Mouse (Mus musculus) limb, embryonic 10.5 days (tissue): ENCODE measurements around the gene Srp9. TPM values are rescaled to one million over a fixed set of nuclear protein-coding genes. Genes with fewer than 3 reads are reported as not detected.

ENCODE experiments used
- DNase-seq: peaks from one replicate; pipeline ENCODE4 v3.0.0-alpha.2; 2017; ENCODE audit warnings: low spot score
- H3K27ac ChIP-seq: fragments of 300-500 bp; sonication (generic); 2 replicates; pipeline ENCODE4 v1.5.1; 2016; ENCODE audit warnings: mild to moderate bottlenecking
- H3K27me3 ChIP-seq: fragments of 300-500 bp; sonication (generic); 2 replicates; pipeline ENCODE4 v1.6.1; 2016; ENCODE audit warnings: low read depth, mild to moderate bottlenecking; ENCODE audit not compliant: poor library complexity, severe bottlenecking
- H3K36me3 ChIP-seq: fragments of 300-500 bp; sonication (generic); 2 replicates; pipeline ENCODE4 v1.6.1; 2016; ENCODE audit warnings: mild to moderate bottlenecking, moderate library complexity
- H3K4me1 ChIP-seq: fragments of 300-500 bp; sonication (generic); 2 replicates; pipeline ENCODE4 v1.6.1; 2016
- H3K4me3 ChIP-seq: fragments of 300-500 bp; sonication (generic); 2 replicates; pipeline ENCODE4 v1.5.1; 2016; ENCODE audit warnings: mild to moderate bottlenecking, moderate library complexity
- H3K9me3 ChIP-seq: fragments of 300-500 bp; sonication (generic); replicated peaks from 2 replicates; pipeline ENCODE4 v1.6.1; 2016; ENCODE audit warnings: mild to moderate bottlenecking
- WGBS: fragments of 180-500 bp; shearing (Covaris S2); methylation state at CpG from one replicate; pipeline ENCODE4 v1.1.7; 2016; 5-methylcytosine and 5-hydroxymethylcytosine counted together
- polyA plus RNA-seq: library from polyadenylated mRNA; unstranded; fragments of >200 nt; fragmentation: Nextera tagmentation; extraction: Ambion mirVana; gene quantifications from 2 replicates; pipeline ENCODE4 v1.2.1, GENCODE M21; 2016

Srp9 gene
- polyA plus RNA-seq, 1 experiment from 2014 or later, result 168 TPM

DNA sequence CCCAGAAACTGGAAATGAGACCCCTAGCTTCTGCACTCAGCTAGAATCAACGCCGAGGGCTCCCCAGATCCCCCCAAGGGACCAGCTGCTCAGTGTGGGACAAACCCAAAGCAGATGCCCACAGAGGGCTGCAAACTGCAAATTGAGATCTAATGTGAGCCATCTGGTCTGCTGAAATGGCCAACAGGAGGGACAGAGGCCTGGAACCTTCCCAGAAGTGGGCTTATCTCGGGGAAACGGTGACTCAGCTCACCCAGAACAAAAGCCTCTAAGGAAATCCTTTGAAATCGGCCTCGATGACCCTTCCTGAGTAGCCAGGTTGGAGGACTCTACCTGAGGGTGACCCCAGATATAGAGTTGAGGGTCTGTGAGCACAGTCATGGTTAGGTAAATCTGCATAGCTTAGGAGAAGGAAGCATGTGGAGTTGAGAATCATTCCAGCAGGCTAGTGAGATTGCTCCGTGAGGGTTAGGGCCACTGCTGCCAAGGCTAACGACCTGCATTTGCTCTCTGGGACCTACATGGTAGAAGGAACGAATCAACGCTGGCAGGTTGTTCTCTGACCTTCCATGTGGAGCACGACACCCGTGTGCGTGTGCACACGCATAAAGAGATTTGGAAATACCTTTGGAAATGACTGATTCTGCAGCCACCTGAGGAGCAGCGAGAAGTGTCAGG is 13.7 kb upstream of the Srp9 start:
- H3K4me1 ChIP-seq, result peaks cover 58% of the 10 kb centered on the region
- 59% methylated on average over 15 of the region's 15 CpGs for WGBS

DNA sequence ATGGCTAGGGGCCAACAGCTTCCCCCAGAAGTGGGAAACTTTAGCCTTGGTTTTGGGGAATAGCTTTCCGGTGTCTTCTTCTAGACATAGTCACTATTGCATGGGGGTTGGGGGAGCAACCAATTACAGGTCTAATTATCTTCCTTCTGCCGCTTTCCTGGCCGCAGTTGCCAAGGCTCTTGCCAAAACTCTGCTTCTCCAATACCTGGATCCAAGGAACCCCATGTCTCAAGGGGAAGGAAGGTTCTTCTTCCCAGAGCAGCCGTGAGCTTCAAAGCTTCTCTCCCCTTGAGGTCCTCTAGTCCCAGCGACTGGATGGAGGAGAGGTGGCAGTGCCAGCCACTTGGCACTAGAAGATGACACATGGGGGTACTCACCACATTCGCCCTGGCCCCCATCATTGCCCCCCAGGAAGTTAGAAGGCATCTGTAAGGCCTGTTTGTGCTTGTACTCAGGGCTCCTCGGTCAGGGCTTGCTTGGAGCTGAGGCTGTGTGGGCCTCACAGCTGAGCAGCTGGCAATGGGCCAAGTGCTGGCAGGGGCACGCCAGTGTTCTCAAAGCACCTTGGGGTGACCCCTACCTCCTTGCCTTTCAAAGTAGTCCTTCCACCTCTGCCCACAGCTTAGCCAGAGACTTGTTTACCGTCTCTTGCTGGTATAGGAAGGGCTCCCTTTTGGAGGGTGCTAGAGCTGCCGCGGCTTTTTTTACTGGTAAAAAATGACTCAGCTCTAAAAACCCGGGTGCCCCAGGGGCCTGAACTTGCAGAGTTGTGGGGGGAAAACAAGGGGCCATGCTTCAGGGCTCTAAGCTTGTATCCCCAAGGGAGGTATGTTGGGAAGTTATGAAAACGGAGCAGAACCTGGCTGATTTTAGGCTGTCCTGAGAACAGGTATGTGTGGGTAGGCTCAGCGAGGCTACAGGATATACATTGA is 12.9 kb upstream of the Srp9 start:
- 91% methylated on average over 14 of the region's 14 CpGs for WGBS
- no peak overlapping the region for H3K4me3 ChIP-seq
- DNase-seq, result no peak
- H3K9me3 ChIP-seq, result no peaks in the 10 kb centered on the region
- peaks cover 58% of the 10 kb centered on the region for H3K4me1 ChIP-seq
- peak overlapping the region; percentile 66; the same call in 1 of the 2 replicates for H3K27ac ChIP-seq
- H3K27me3 ChIP-seq, result 0 out of 2 replicates have a peak, but pooled peaks cover 11% of the 10 kb centered on the region
- no peaks in the 10 kb centered on the region for H3K36me3 ChIP-seq

More for the DNA sequence above, 13.7 kb upstream of the Srp9 start:
- 0 out of 2 replicates have a peak, but pooled peaks cover 11% of the 10 kb centered on the region for H3K27me3 ChIP-seq
- H3K9me3 ChIP-seq, result no peaks in the 10 kb centered on the region
- no peak for DNase-seq
- no peak overlapping the region for H3K4me3 ChIP-seq
- H3K36me3 ChIP-seq, result no peaks in the 10 kb centered on the region
- H3K27ac ChIP-seq, result peak overlapping the region; percentile 66

DNA sequence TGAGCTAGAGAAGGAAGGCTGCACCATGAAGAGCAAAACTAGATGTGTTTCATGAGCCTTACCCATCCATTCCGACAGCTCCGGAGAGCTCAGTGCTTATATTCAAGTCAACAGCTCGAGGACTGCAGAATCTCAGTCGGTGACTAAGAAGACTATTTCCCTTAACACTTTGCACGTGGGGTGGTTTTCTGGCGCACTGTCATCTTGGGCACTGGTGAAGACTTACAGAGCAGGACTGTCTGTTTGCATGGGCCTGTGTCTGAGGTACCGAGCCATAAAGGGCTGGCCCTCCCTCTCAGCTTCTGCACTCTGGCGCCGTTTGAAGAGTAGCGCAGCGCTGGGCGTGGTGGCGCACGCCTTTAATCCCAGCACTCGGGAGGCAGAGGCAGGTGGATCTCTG is 12.2 kb upstream of the Srp9 start:
- Histone ChIP-seq H3K4me1 (peaks cover 58% of the 10 kb centered on the region), H3K36me3 (no peaks in the 10 kb centered on the region), H3K4me3 (no peak overlapping the region), H3K27ac (no peak overlapping the region), H3K9me3 (no peaks in the 10 kb centered on the region), H3K27me3 (0 out of 2 replicates have a peak, but pooled peaks cover 11% of the 10 kb centered on the region)
- DNase-seq, result no peak
- WGBS, result 93% methylated on average over 15 of the region's 15 CpGs

DNA sequence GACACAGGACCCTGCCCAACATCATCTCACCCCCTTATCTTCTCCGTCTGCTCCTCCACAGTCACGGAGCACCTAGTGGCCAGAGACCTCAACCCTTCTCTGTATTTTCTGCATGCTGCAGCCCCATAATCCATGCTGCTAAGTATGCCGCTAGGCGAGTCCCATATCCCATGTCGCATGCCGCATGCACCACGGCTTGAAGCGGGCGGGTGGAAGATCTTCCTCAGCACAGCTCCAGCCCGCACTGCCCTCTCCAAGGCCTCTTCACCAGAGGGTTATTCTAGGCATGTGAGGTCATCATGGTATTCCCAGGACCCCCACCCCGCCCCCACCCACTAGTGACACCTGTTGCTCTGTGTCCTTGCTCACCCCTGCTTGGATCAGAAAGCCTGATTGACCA is 11.4 kb upstream of the Srp9 start:
- peaks cover 55% of the 10 kb centered on the region for H3K4me1 ChIP-seq

DNA sequence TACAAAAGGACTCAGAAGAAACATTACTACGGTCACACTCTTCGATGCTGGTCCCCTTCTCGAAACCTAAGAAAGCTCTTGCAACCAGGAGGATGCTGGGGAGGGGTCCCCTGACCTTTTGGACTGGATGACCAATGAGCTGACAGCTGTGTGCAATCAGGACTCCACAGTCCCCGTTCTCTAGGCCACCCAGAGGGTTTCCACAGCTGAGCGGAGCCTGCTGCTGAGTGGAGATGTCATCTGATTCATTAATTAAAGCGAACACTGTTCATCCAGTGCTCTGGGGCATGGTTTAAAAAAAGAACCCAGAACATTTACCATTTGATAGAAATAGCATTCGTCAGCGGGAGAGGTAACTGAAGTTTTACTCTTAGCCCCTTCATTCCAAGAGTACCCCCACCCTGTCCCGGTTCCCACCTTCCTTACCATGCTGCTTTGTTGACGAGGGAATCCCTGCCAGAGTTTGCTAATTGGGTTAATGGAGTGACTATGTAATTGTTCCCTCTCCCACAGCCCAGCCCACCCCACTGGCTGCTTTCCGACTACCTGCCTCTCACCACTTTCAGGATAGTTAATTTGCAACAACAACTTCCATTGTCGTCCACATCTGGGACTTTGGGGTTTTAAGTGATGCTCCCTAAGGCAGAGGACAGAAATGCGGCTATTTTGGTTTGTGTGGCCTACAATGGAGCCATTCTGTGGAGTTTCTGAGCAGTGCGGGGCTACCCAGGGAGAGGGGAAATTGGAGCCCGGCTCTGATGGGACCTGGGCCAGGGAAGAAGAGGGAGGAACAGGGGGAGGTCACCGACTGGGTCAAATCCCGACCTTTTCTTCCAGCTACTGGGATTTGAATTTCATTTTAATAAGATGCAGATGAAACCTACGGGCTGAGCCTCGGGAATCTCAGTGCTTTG is 10.7 kb upstream of the Srp9 start:
- H3K9me3 ChIP-seq, result no peaks in the 10 kb centered on the region
- no peak overlapping the region for H3K4me3 ChIP-seq
- H3K27me3 ChIP-seq, result 0 out of 2 replicates have a peak, but pooled peaks cover 11% of the 10 kb centered on the region
- peaks cover 47% of the 10 kb centered on the region for H3K4me1 ChIP-seq
- peak overlapping the region; percentile 48; the same call in 1 of the 2 replicates for H3K27ac ChIP-seq
- WGBS, result 32% methylated on average over 19 of the region's 19 CpGs
- no peaks in the 10 kb centered on the region for H3K36me3 ChIP-seq
- DNase-seq, result peak; percentile 46

More for the DNA sequence above, 11.4 kb upstream of the Srp9 start:
- DNase-seq, result no peak
- no peaks in the 10 kb centered on the region for H3K9me3 ChIP-seq
- WGBS, result 90% methylated on average over 11 of the region's 11 CpGs
- no peaks in the 10 kb centered on the region for H3K36me3 ChIP-seq
- no peak overlapping the region for H3K4me3 ChIP-seq
- H3K27ac ChIP-seq, result no peak overlapping the region
- H3K27me3 ChIP-seq, result 0 out of 2 replicates have a peak, but pooled peaks cover 11% of the 10 kb centered on the region

DNA sequence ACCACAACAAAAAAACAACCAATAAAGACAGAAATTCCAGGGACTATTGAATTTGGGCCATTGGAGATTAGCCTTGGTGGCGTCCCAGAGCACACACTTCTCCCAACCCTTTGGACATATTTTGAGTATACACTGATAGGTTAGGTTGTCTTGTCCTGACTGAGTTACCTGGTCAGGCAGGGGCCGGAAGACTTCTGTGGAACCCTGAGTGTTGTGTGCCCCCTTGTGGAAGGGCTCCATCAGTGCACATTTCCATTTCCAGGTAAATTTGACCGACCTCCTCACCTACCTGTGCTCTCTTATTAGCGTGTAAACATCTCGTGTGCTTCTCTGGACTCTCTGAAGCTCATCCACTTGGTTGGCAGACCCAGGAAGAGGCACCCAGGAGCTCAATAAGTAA is 9.3 kb upstream of the Srp9 start:
- peaks cover 45% of the 10 kb centered on the region for H3K4me1 ChIP-seq
- no peak overlapping the region for H3K4me3 ChIP-seq
- 25% methylated on average over 5 of the region's 5 CpGs for WGBS
- H3K27ac ChIP-seq, result no peak overlapping the region
- H3K27me3 ChIP-seq, result 0 out of 2 replicates have a peak, but pooled peaks cover 11% of the 10 kb centered on the region
- no peaks in the 10 kb centered on the region for H3K9me3 ChIP-seq
- H3K36me3 ChIP-seq, result no peaks in the 10 kb centered on the region
- peak; percentile 63 for DNase-seq

DNA sequence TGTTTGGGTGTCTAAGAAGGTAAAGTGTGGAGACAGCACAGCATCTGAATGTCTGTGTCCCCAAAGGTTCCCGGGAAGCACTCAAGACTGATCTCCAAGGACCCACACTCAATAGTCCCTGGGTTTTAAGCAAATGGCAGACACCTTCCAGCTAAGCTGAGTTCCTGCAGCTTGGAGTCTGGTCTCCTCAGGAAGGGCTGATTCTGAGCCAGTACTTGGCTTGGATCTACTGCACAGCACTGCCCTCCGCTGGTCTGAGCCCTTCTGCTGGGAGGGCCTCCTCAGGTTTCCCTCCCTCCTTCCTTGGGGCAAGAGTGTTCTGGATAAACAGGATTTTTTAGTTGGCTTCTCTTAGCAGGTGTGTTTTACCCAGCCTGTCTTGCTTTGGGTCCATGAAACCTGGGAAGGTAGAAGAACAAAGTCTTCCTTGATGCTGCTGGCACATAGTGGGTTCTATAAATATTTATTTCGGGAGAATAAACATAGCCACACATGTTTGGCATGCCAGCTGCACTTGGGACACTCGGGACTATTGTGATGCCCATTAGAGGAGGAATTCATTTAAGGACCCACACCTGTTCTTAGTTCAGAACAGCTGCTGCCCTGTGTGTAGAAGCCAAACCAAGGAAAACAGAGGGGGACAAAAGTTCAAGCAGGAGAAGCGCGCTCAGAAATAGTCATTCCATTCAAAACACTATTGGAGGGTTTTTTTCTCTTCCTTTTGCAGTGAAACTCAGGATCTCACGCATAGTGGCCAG is 8.7 kb upstream of the Srp9 start:
- peak; percentile 56 for DNase-seq
- no peaks in the 10 kb centered on the region for H3K9me3 ChIP-seq
- 0 out of 2 replicates have a peak, but pooled peaks cover 11% of the 10 kb centered on the region for H3K27me3 ChIP-seq
- no peak overlapping the region for H3K27ac ChIP-seq
- H3K36me3 ChIP-seq, result no peaks in the 10 kb centered on the region
- H3K4me1 ChIP-seq, result peaks cover 38% of the 10 kb centered on the region
- 60% methylated on average over 7 of the region's 7 CpGs for WGBS
- H3K4me3 ChIP-seq, result no peak overlapping the region

DNA sequence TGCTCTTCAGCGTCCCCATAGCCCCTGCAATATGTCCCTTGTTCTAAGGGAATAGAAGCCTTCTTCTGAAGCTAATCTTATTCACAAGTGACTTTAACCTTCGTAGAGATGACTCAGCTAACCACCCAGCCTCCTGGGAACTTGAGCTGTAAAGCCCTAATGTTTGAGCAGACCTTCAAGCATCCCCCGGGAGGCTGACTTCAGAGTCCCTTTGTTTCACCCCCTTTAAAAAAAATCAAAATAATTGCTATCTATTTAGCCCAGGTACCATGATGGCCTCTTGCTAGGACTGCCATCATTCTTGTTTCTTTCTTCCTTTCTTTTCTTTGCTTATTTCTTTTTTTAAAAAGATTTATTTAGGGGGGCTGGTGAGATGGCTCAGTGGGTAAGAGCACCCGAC is 2.1 kb upstream of the Srp9 start:
- no peak overlapping the region for H3K4me3 ChIP-seq

DNA sequence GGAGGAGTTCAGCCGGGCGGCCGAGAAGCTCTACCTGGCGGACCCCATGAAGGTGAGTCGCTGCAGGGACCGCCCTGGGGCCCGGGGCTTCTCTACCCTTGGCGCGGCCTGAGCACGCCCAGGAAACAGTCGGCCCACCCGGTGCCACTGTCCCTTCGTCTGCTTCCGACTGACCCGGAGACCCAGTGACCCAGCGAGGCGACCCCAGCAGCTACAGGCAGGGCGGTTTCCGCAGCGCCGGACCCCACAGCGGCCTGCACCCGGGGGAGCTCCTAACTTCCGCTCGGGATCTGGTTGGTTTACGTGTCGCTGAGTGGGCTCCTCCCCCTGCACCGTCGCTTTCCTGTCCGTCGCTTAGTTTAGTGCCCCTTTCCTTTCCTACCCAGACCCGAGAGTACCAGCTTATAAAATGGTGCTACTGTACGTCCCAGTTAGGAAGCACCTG is 409 bp downstream of the Srp9 start:
- no peaks in the 10 kb centered on the region for H3K27me3 ChIP-seq
- DNase-seq, result peak; percentile 88
- no peaks in the 10 kb centered on the region for H3K9me3 ChIP-seq
- H3K36me3 ChIP-seq, result peaks cover 38% of the 10 kb centered on the region
- peaks cover 18% of the 10 kb centered on the region for H3K4me1 ChIP-seq
- under 1% methylated on average over 33 of the region's 33 CpGs for WGBS
- H3K4me3 ChIP-seq, result peak overlapping the region; percentile 89
- peak overlapping the region; percentile 90 for H3K27ac ChIP-seq

More for the DNA sequence above, 2.1 kb upstream of the Srp9 start:
- Histone ChIP-seq H3K9me3 (no peaks in the 10 kb centered on the region), H3K27me3 (no peaks in the 10 kb centered on the region), H3K4me1 (peaks cover 18% of the 10 kb centered on the region), H3K36me3 (peaks cover 13% of the 10 kb centered on the region), H3K27ac (no peak overlapping the region)
- WGBS, result 83% methylated on average over 4 of the region's 4 CpGs
- DNase-seq, result no peak

DNA sequence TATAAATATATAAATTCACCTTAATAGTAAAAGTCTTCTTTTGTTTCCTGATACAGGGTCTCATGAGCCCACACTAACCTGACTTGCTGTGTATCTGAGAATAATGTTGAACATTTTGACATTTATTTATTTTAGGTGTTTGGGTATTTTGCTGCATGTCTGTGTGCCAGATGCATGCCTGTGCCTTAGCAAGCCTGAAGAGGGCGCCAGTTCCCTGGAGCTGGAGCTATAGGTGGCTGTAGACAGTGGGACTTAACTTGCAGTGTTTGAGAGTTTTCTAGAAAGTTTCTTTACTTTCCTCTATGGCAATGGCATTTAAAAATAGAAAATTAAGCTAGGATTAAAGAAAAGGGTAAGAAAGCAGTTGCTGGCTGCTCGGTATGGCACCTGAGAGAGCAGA is 6.3 kb downstream of the Srp9 start:
- Histone ChIP-seq H3K4me1 (peaks cover 7% of the 10 kb centered on the region), H3K36me3 (peaks cover 62% of the 10 kb centered on the region), H3K27me3 (no peaks in the 10 kb centered on the region; the same call in 1 of the 2 replicates), H3K4me3 (no peak overlapping the region), H3K9me3 (no peaks in the 10 kb centered on the region), H3K27ac (no peak overlapping the region)
- DNase-seq, result no peak
- 55% methylated on average over 2 of the region's 2 CpGs for WGBS

DNA sequence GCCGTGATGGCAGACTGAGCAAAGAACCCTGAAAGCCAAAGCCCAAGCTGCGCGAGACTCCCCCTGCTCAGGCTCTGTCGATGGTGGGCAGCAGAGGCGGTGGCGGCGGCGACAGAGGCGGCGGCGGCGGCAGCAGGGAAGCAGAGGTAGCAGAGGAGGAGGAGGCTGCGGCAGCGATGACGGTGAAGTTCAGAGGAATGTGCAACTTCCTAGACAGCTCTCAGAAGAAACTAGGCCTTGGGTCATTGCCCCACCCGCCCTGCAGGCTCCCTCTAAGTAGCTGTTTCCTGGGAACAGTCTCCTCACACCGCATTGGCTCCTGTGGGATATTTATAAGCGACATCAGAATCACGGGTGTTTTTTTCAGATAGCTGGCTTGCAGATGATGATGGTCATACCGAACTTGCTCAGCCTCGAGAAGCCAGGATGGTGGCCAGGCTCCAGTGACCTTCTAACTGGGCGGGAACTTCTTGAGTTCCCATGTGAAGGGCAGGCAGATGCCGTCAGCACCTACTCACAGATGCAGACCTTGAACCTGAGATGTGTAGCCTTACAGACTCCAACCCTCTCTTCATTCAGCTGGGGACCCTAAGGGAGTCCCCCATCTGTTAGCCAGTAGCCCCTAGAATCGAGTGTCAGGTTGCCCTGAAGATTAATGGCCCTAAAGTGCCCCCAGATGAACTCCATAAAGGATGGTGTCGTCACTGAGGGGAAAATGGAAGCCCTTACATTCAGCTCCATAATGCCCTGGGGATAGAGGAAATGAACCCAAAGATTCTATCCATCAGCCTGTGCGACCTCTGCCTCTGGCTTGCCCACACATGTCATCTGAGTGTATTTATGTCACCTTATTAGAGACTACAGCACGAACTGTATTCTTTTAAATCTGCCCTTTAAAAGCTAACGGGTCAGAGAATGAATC is 12.9 kb downstream of the Srp9 start:
- H3K9me3 ChIP-seq, result no peaks in the 10 kb centered on the region
- WGBS, result 46% methylated on average over 28 of the region's 28 CpGs
- DNase-seq, result no peak
- peak overlapping the region; percentile 15; the same call in 1 of the 2 replicates for H3K4me3 ChIP-seq
- H3K27me3 ChIP-seq, result no peaks in the 10 kb centered on the region; the same call in 1 of the 2 replicates
- H3K36me3 ChIP-seq, result peaks cover 5% of the 10 kb centered on the region; the same call in 1 of the 2 replicates
- H3K27ac ChIP-seq, result peak overlapping the region; percentile 53; the same call in 1 of the 2 replicates
- H3K4me1 ChIP-seq, result peaks cover 36% of the 10 kb centered on the region
